Mouse (Mus musculus) lung, postnatal 0 days (tissue): ENCODE results near the gene Gm8068.
"Not testable (repeated sequence)": the region's sequence is repeated elsewhere in the genome, so short reads cannot be mapped to it uniquely, and the experiment has no call there.

Experiments
- CTCF ChIP-seq: IDR thresholded peaks from 2 replicates; pipeline ENCODE4 v1.5.1; 2016; ENCODE audit warnings: antibody characterized with exemption, mild to moderate bottlenecking
- EP300 ChIP-seq: IDR thresholded peaks from 2 replicates; pipeline ENCODE4 v1.6.1; 2016; ENCODE audit warnings: antibody characterized with exemption, mild to moderate bottlenecking, control low read depth

GRCm38 (mm10) chr14:41717180-41717579 is 15.5 kb upstream of the Gm8068 start:
- not testable (repeated sequence) for TF ChIP-seq CTCF, EP300
